Mouse (Mus musculus) layer of hippocampus, adult 8-10 months (tissue): ENCODE data around the gene Olfr1109. TPM values are rescaled to one million over a fixed set of nuclear protein-coding genes. Genes with fewer than 3 reads are reported as not detected.

ENCODE experiments used
- DNase-seq, 2 experiments: peaks; one replicate each; pipeline ENCODE4 v3.0.0; 2022; ENCODE audit warnings: low spot score in 2 of 2
- total RNA-seq, 4 experiments: library from RNA; stranded (reverse); gene quantifications; 2 replicates each; pipeline ENCODE4 v1.2.4; 2022

The Olfr1109 gene
- not detected for total RNA-seq

DNA sequence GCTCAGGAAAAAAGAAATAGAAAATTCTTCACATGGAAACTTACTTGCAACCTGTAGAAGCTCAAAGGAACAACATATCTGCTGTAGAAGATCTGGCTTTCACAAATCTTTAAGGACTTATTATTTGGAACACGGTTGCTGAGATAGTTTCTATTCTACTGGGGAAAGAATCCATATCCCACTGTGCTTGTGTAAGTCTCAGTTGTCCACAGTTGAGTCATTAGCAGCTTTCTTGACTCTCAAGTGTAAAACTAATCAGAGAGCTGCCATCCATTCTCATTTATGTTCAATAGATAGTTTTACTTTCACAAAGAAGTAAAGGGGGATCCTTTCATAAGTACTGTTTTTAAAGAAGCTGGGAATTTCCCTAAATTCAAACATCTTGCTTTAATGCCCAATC lies at the start of gene Olfr1109:
Olfr1109 (minus strand) TSS at position 101 of the 400 bp plus-strand sequence.
- no peak for DNase-seq

DNA sequence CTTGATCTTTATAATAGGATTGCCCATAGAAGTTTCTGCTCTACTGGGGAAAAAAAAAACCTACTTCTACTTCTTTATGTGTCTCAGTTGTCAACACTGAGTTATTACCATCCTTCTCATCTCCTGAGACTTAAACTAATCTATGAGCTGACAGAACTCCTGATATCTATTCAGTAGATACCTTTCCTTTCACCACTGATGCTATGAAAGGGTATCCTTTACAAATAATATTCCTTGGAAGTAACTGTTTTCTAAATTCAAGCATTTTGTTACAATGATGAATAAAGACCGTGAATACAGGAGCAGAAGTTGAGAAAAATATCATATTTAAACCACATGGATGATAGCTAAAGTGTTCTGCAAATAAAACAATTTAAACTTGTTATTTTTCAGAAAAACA lies 44.4 kb upstream of the Olfr1109 start, which contains the start of gene Olfr1110:
Olfr1110 (minus strand) TSS at position 101 of the 400 bp plus-strand sequence.
- no peak for DNase-seq

DNA sequence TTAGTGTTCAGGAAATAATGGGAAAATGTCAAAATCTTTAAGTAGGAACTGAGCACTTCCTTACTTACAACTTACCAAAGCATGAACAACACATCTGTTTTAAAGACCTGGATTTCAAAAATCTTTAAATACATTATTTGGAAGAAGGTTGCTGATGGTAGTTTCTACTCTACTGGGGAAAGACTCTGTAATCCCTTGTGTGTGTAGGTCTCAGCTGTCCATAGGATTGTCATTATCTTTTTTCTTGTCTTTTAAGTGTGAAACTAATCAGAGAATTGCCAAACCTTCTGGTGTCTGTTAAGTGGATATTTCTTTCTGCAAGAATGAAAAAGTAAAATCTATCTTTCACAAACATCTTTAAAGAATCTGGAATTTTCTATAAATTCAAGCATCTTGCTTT lies 18.7 kb upstream of the Olfr1109 start, which contains the start of gene Olfr259:
Olfr259 (minus strand) TSS at position 101 of the 400 bp plus-strand sequence.
- DNase-seq, result no peak

GRCm38 (mm10) chr2:87075717-87076116 lies 20.1 kb downstream of the Olfr1109 start, which contains the start of gene Olfr1107:
Gene Olfr1107 (minus strand): TSS chr2:87075817.
- no peak for DNase-seq

DNA sequence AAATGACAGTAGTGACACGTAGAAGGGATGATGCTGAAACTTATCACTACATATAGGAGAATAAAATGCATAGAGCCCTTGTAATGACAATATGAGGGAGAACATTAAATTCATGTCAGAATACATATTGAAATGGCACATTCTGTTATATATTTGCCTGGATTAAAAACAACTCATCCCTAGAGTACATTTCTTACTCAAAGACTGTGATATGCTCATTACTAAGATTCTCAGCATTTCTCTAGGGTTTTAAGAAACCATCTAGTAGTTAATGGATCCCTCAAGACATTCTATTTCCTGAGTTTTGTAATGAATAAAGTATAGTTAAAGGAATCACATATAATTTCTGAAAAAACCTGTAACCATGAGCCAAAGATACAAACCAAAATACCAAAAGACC lies 43.6 kb downstream of the Olfr1109 start, which contains the start of gene Olfr1106:
Olfr1106 (minus strand) TSS at position 101 of the 400 bp plus-strand sequence.
- no peak for DNase-seq

Other genes starting within 250 kb of the Olfr1109 start
- gene Olfr1095, start 244.3 kb downstream of the Olfr1109 start, total RNA-seq, result not detected
- gene Gm13723, start 221.2 kb downstream of the Olfr1109 start, total RNA-seq, result not detected
- not detected for gene Olfr1097, start 203.8 kb downstream of the Olfr1109 start, total RNA-seq
- not detected for gene Olfr1098, start 171.5 kb downstream of the Olfr1109 start, total RNA-seq
- not detected for gene Olfr1099, start 135.3 kb downstream of the Olfr1109 start, total RNA-seq
- gene Olfr1100, start 116.1 kb downstream of the Olfr1109 start, total RNA-seq, result not detected
- not detected for gene Olfr1101, start 104.8 kb downstream of the Olfr1109 start, total RNA-seq
- not detected for gene Olfr1102, start 97.6 kb downstream of the Olfr1109 start, total RNA-seq
- gene Olfr1104, start 68.9 kb downstream of the Olfr1109 start, total RNA-seq, result not detected
- gene Olfr1105, start 59.5 kb downstream of the Olfr1109 start, total RNA-seq, result not detected
- gene Olfr1106, start 43.7 kb downstream of the Olfr1109 start, total RNA-seq, result not detected
- gene Olfr1107, start 20.2 kb downstream of the Olfr1109 start, total RNA-seq, result not detected
- not detected for gene Olfr259, start 18.6 kb upstream of the Olfr1109 start, total RNA-seq
- not detected for gene Olfr1110, start 44.3 kb upstream of the Olfr1109 start, total RNA-seq
- not detected for gene Olfr1111, start 56.6 kb upstream of the Olfr1109 start, total RNA-seq
- not detected for gene Olfr1112, start 91.8 kb upstream of the Olfr1109 start, total RNA-seq
- gene Olfr1113, start 113.0 kb upstream of the Olfr1109 start, total RNA-seq, result not detected
- not detected for gene Olfr1115, start 152.0 kb upstream of the Olfr1109 start, total RNA-seq
- gene Olfr1116, start 171.5 kb upstream of the Olfr1109 start, total RNA-seq, result not detected
- gene Olfr1118, start 211.6 kb upstream of the Olfr1109 start, total RNA-seq, result not detected